Mouse (Mus musculus) intestine, embryonic 15.5 days (tissue): ENCODE measurements around the gene Lekr1. TPM values are rescaled to one million over a fixed set of nuclear protein-coding genes. Genes with fewer than 3 reads are reported as not detected.

ENCODE experiments used
- ATAC-seq: fragments of 200-750 bp; cut with Nextera tagmentation; 2 replicates; pipeline ENCODE4 v1.8.0; 2017; ENCODE audit warnings: moderate TSS enrichment, moderate library complexity
- H3K27ac ChIP-seq: fragments of 300-500 bp; sonication (generic); 2 replicates; pipeline ENCODE4 v1.5.1; 2015; ENCODE audit warnings: mild to moderate bottlenecking, inconsistent platforms
- H3K27me3 ChIP-seq: fragments of 300-500 bp; sonication (generic); replicated peaks from 2 replicates; pipeline ENCODE4 v1.6.1; 2015; ENCODE audit warnings: inconsistent platforms
- H3K36me3 ChIP-seq: fragments of 300-500 bp; sonication (generic); 2 replicates; pipeline ENCODE4 v1.6.1; 2015; ENCODE audit warnings: inconsistent platforms
- H3K4me1 ChIP-seq: fragments of 300-500 bp; sonication (generic); replicated peaks from 2 replicates; pipeline ENCODE4 v1.6.1; 2015; ENCODE audit warnings: inconsistent platforms
- H3K4me2 ChIP-seq: fragments of 300-500 bp; sonication (generic); replicated peaks from 2 replicates; pipeline ENCODE4 v1.6.1; 2015; ENCODE audit warnings: mild to moderate bottlenecking, inconsistent platforms
- H3K4me3 ChIP-seq: fragments of 300-500 bp; sonication (generic); replicated peaks from 2 replicates; pipeline ENCODE4 v1.5.1; 2015; ENCODE audit warnings: inconsistent platforms
- H3K9ac ChIP-seq: fragments of 300-500 bp; sonication (generic); 2 replicates; pipeline ENCODE4 v1.6.1; 2015; ENCODE audit warnings: inconsistent platforms
- H3K9me3 ChIP-seq: fragments of 300-500 bp; sonication (generic); 2 replicates; pipeline ENCODE4 v1.6.1; 2016; ENCODE audit warnings: inconsistent platforms
- WGBS: fragments of 180-500 bp; shearing (Covaris S2); methylation state at CpG from one replicate; pipeline ENCODE4 v1.1.7; 2015; 5-methylcytosine and 5-hydroxymethylcytosine counted together
- polyA plus RNA-seq: library from polyadenylated mRNA; unstranded; fragments of >200 nt; fragmentation: Nextera tagmentation; extraction: Ambion mirVana; gene quantifications from 2 replicates; pipeline ENCODE4 v1.2.1, GENCODE M21; 2015

The Lekr1 gene
- polyA plus RNA-seq, 1 experiment from 2014 or later = 7.5 TPM

GRCm38 (mm10) chr3:65793561-65793960 lies 127.5 kb downstream of the Lekr1 start:
- no peaks in the 10 kb centered on the region for H3K36me3 ChIP-seq
- no peak overlapping the region for H3K4me2 ChIP-seq
- H3K4me1 ChIP-seq = no peaks in the 10 kb centered on the region
- H3K9me3 ChIP-seq = no peaks in the 10 kb centered on the region
- no peaks in the 10 kb centered on the region for H3K27me3 ChIP-seq
- WGBS = 87% methylated on average over 4 of the region's 4 CpGs
- ATAC-seq = no peak
- no peak overlapping the region for H3K9ac ChIP-seq
- H3K27ac ChIP-seq = no peak overlapping the region
- no peak overlapping the region for H3K4me3 ChIP-seq

GRCm38 (mm10) chr3:65794711-65795110 lies 128.7 kb downstream of the Lekr1 start:
- 93% methylated on average over 2 of the region's 2 CpGs for WGBS
- no peak overlapping the region for H3K27ac ChIP-seq
- no peak for ATAC-seq
- H3K4me3 ChIP-seq = no peak overlapping the region
- no peaks in the 10 kb centered on the region for H3K27me3 ChIP-seq
- no peaks in the 10 kb centered on the region for H3K36me3 ChIP-seq
- no peaks in the 10 kb centered on the region for H3K4me1 ChIP-seq
- H3K4me2 ChIP-seq = no peak overlapping the region
- H3K9ac ChIP-seq = no peak overlapping the region
- H3K9me3 ChIP-seq = no peaks in the 10 kb centered on the region

DNA sequence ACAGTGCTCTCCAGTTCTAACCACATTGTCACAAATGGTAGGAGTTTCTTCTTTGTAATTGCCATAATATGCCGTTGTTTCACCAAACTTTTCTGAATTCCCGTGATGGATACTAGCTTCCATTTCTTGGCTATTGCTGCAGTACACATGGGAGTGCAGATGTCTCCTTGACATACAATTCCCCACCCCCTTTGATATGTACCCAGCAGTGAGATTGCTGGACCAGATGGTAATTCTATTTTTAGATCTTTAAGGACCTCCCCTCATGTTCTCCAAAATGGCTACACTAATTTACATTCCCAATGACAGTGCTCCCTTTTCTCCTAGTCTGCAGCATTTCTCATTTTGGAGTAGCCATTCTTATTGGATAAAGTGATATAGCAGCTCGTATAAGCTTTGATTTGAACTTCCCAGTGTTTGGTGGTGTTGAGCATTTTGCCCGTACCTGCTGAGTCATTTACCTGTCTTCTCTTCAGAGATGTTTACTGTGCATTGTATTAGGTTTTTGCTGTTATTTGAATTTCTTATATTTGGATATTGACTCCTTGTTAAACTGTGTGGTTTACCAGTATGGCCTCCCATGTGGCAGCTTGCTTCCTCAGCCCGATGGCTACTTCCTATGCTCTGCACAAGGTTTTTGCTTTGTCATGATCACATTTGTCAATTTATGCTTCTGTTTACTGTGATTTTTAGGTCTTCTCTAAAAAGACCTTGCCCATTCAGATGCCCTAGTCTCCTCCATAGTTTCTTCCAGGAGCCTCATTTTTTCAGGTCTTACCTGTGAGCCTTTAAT lies 131.5 kb downstream of the Lekr1 start:
- no peak for ATAC-seq
- 90% methylated on average over 5 of the region's 5 CpGs for WGBS

DNA sequence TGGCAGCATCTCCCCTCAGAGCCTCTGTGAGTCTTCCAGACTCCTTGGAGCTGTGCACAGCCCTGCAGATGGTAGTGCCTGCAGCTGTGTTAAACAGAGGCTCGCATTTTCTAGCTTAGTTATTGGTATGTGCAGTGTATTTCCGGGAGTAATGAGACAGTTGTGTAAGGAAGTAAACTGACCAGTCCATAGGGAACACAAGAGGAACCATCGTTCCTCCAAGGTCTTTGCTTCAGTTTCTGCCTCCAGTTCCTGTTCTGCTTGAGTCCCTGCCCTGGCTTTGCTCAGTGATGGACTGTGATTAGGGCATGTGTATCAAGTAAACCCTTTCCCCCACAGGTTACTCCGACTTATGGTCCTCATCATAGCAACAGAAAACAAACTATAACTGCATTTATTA lies 134.9 kb downstream of the Lekr1 start:
- H3K4me1 ChIP-seq = no peaks in the 10 kb centered on the region
- ATAC-seq = no peak
- no peak overlapping the region for H3K9ac ChIP-seq
- no peak overlapping the region for H3K27ac ChIP-seq
- no peak overlapping the region for H3K4me2 ChIP-seq
- WGBS = 75% methylated on average over 4 of the region's 4 CpGs
- no peak overlapping the region for H3K4me3 ChIP-seq
- no peaks in the 10 kb centered on the region for H3K9me3 ChIP-seq
- no peaks in the 10 kb centered on the region for H3K27me3 ChIP-seq
- H3K36me3 ChIP-seq = no peaks in the 10 kb centered on the region

More for the DNA sequence above, 131.5 kb downstream of the Lekr1 start:
- Histone ChIP-seq H3K4me1 (no peaks in the 10 kb centered on the region), H3K36me3 (no peaks in the 10 kb centered on the region), H3K4me3 (no peak overlapping the region), H3K4me2 (no peak overlapping the region), H3K27ac (no peak overlapping the region), H3K27me3 (no peaks in the 10 kb centered on the region), H3K9ac (no peak overlapping the region), H3K9me3 (no peaks in the 10 kb centered on the region)

DNA sequence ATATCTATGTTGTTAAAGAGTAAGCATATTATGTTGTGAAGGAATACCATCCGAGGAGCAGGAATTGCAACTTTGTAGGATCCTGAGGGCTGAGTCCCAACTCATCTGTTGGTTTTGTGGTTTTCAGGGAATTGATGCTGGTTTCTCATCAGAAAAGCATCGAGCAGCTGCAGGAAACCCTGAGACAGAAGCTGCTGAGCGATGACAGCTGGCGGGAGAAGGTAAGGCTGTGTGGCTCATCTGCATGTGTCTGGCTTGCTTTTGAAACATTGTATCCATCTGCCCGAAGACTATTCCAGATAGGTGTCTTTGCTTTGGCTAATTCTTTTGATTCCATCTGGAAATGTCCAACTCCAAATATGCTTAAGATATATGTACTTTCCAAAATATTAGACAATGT lies 136.2 kb downstream of the Lekr1 start:
- Histone ChIP-seq H3K4me2 (no peak overlapping the region), H3K9ac (no peak overlapping the region), H3K27ac (no peak overlapping the region), H3K4me1 (no peaks in the 10 kb centered on the region), H3K4me3 (no peak overlapping the region), H3K27me3 (no peaks in the 10 kb centered on the region), H3K9me3 (no peaks in the 10 kb centered on the region), H3K36me3 (no peaks in the 10 kb centered on the region)
- no peak for ATAC-seq
- WGBS = 70% methylated on average over 5 of the region's 5 CpGs

DNA sequence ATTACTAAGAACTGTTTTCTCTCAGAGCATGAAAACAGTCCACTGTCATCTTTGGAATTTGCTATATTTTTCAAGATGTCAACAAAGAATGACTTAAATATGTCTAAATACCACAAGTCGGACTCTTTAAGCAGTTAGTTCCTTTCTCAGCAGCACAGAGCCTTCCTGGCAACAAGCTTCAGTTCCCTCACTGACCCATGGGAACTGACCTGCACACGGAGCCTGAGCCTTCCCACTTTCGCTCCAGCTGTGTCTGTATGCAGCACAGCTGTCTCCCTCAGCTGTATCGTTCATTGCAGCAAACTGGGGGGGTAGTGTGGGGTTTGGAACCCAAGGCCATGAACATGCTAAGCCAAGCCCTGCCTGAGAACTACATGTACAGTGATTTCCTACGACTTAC lies 136.8 kb downstream of the Lekr1 start:
- H3K9ac ChIP-seq = no peak overlapping the region
- no peak overlapping the region for H3K4me2 ChIP-seq
- 51% methylated on average over 5 of the region's 5 CpGs for WGBS
- H3K36me3 ChIP-seq = no peaks in the 10 kb centered on the region
- H3K9me3 ChIP-seq = no peaks in the 10 kb centered on the region
- no peaks in the 10 kb centered on the region for H3K4me1 ChIP-seq
- H3K27me3 ChIP-seq = no peaks in the 10 kb centered on the region
- ATAC-seq = peak; percentile 41; the same call in 1 of the 2 replicates
- no peak overlapping the region for H3K4me3 ChIP-seq
- no peak overlapping the region for H3K27ac ChIP-seq

DNA sequence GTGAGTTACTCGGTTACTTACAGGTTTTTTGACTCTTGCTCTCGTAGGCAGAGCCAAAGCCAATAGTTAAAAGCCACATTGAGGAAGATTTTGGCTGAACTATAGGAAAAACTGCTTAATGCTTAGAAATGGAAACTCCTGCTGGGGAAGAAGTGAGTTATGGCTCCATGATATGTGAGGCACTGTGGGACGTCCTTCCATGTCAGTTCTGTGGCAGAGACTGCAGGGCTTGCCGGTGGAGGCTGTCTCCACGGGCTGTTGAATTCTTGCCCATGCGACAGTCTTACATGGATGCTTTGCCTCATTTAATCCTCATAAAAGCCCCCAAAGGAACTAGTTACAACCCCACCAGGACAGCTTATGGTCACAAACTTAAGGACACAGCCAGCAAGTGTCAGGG lies 148.9 kb downstream of the Lekr1 start:
- no peaks in the 10 kb centered on the region for H3K36me3 ChIP-seq
- no peak for ATAC-seq
- H3K4me3 ChIP-seq = no peak overlapping the region
- H3K9ac ChIP-seq = no peak overlapping the region
- no peaks in the 10 kb centered on the region for H3K27me3 ChIP-seq
- H3K4me2 ChIP-seq = no peak overlapping the region
- H3K27ac ChIP-seq = no peak overlapping the region
- no peaks in the 10 kb centered on the region for H3K9me3 ChIP-seq
- WGBS = 75% methylated on average over 6 of the region's 6 CpGs
- H3K4me1 ChIP-seq = no peaks in the 10 kb centered on the region; the same call in 1 of the 2 replicates

DNA sequence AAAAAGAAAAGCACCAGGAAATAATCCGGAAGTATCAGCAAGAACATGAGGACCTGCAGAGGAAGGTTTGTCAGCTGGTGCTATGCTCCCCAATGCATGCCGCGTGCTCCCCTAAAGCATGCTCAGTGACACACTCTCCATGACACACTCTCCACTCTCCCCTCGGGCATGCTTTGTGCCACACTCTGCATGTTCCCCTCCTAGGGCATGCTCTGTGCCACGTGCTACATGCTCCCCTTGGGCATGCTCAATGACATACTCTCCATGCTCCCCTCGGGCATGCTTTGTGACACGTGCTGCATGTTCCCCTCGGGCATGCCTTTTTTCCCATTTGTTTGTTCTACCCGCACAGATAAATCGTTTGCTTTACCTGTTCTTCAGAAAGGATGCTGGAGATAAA lies 150.0 kb downstream of the Lekr1 start:
- Histone ChIP-seq H3K9ac (no peak overlapping the region), H3K4me1 (no peaks in the 10 kb centered on the region; the same call in 1 of the 2 replicates), H3K4me3 (no peak overlapping the region), H3K27me3 (no peaks in the 10 kb centered on the region), H3K4me2 (no peak overlapping the region), H3K27ac (no peak overlapping the region), H3K9me3 (no peaks in the 10 kb centered on the region), H3K36me3 (no peaks in the 10 kb centered on the region)
- 83% methylated on average over 10 of the region's 10 CpGs for WGBS
- no peak for ATAC-seq

DNA sequence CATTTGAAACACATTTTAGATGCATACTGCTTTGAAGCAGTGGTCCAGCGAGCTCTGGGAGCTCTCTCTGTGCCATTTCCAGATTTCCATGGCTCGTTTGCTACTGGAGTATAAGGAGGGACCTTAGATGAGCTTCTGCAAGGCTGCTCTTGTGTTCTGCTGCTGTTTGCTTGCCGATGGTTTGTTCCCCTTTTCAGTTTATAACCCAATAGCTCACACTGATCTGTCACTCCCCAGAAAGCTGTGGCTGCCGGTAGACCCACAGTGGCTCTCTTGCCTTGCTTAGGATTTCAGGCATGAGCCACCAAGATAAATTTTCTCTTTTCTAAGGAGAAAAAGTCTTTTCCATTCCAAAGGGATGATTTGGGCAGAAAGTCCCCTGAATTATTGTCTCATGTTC lies 152.6 kb downstream of the Lekr1 start:
- 65% methylated on average over 4 of the region's 4 CpGs for WGBS
- Histone ChIP-seq H3K4me2 (no peak overlapping the region), H3K27me3 (no peaks in the 10 kb centered on the region), H3K4me1 (no peaks in the 10 kb centered on the region; the same call in 1 of the 2 replicates), H3K9me3 (no peaks in the 10 kb centered on the region), H3K36me3 (no peaks in the 10 kb centered on the region), H3K27ac (no peak overlapping the region), H3K4me3 (no peak overlapping the region), H3K9ac (no peak overlapping the region)
- ATAC-seq = no peak

DNA sequence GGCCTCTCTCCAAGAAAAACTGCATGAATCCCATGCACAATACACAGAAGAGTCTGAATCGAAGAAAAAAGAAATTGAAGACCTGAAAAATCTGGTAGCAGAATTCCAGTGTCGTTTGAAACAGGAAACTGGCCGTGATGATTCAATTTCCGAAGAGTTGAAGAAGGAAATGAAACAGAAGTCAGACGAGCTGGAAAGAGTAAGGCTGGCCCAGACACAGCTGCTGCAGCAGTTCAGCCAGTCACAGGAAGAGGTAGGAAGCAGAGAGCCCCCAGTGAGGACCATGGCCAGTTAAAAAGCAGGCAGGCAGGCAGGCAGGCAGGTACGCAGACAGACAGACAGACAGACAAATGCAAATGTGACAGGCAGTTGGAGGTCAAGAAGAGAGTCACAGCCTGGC lies 153.8 kb downstream of the Lekr1 start:
- Histone ChIP-seq H3K9ac (no peak overlapping the region), H3K4me3 (no peak overlapping the region), H3K27ac (0 out of 2 replicates have a peak overlapping the region, but pooled peaks have one; percentile 27), H3K9me3 (no peaks in the 10 kb centered on the region), H3K27me3 (no peaks in the 10 kb centered on the region), H3K4me2 (no peak overlapping the region), H3K4me1 (no peaks in the 10 kb centered on the region; the same call in 1 of the 2 replicates), H3K36me3 (no peaks in the 10 kb centered on the region)
- ATAC-seq = no peak
- 43% methylated on average over 6 of the region's 6 CpGs for WGBS

GRCm38 (mm10) chr3:65824886-65825285 lies 158.9 kb downstream of the Lekr1 start:
- no peaks in the 10 kb centered on the region for H3K36me3 ChIP-seq
- no peak overlapping the region for H3K9ac ChIP-seq
- H3K9me3 ChIP-seq = no peaks in the 10 kb centered on the region
- H3K4me3 ChIP-seq = no peak overlapping the region
- no peak overlapping the region for H3K27ac ChIP-seq
- no peaks in the 10 kb centered on the region for H3K27me3 ChIP-seq
- no peaks in the 10 kb centered on the region; the same call in 1 of the 2 replicates for H3K4me1 ChIP-seq
- 58% methylated on average over 3 of the region's 3 CpGs for WGBS
- H3K4me2 ChIP-seq = no peak overlapping the region
- no peak for ATAC-seq

- WGBS = 83% methylated on average over 6 of the region's 6 CpGs
- no peak overlapping the region for H3K9ac ChIP-seq
Measured at GRCm38 (mm10) chr3:65826716-65827115, 160.7 kb downstream of the Lekr1 start.

DNA sequence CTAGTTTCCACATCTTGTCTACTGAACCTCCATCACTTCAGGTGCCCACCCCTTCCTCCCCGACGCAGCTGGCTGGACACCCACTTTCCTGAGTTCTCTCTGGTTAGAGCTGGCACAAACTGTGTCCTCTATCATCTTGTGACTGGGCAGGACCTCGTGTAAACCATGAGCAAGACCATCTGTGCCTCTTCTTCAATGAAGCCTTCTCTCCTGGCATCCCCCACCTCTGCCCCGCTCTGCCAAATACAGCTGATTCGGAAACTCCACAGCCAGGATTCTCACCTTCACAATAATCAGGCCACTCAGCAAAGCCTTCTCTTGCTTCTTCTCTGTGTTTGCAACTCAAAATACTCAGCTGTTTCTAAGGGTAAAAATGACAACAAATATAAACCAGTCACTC lies 161.4 kb downstream of the Lekr1 start:
- WGBS = 81% methylated on average over 5 of the region's 5 CpGs
- Histone ChIP-seq H3K27ac (no peak overlapping the region), H3K9ac (no peak overlapping the region), H3K4me3 (no peak overlapping the region), H3K4me1 (no peaks in the 10 kb centered on the region), H3K4me2 (no peak overlapping the region), H3K27me3 (no peaks in the 10 kb centered on the region), H3K36me3 (no peaks in the 10 kb centered on the region), H3K9me3 (no peaks in the 10 kb centered on the region)
- ATAC-seq = no peak

More at GRCm38 (mm10) chr3:65826716-65827115, 160.7 kb downstream of the Lekr1 start:
- ATAC-seq = no peak
- Histone ChIP-seq H3K4me2 (no peak overlapping the region), H3K4me1 (no peaks in the 10 kb centered on the region), H3K27ac (no peak overlapping the region), H3K4me3 (no peak overlapping the region), H3K36me3 (no peaks in the 10 kb centered on the region), H3K9me3 (no peaks in the 10 kb centered on the region), H3K27me3 (no peaks in the 10 kb centered on the region)
